Mouse (Mus musculus): ENCODE data around the gene Antxr2. TPM values are rescaled to one million over a fixed set of nuclear protein-coding genes. Genes with fewer than 3 reads are reported as not detected.

Gene Antxr2
- polyA plus RNA-seq, 1 experiment from 2014 or later = 18.3 TPM

DNA sequence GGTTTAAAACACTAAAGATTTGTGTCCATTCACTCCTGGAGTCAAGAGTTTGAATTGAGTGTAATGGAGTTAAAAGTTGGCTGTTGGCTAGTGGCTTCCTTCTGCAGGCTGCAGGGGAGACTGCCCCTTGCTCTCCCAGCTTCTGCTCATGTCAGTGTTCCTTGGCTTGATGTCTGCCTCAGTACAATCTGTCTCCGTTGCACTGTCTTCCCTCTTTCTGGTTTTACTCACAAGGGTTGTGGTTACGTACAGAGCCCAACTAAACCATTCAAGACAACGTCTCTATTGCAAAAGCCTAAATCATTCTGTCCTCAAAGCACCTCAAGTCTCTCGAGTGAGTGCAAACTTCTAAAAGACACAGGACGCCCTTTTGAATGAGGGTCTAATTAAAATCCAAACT lies 73.3 kb downstream of the Antxr2 start:
- Histone ChIP-seq H3K27ac (no peak overlapping the region), H3K4me3 (no peak overlapping the region), H3K9ac (no peak overlapping the region), H3K4me2 (no peak overlapping the region), H3K27me3 (no peaks in the 10 kb centered on the region), H3K36me3 (0 out of 2 replicates have a peak, but pooled peaks cover 10% of the 10 kb centered on the region), H3K4me1 (0 out of 2 replicates have a peak, but pooled peaks cover 5% of the 10 kb centered on the region), H3K9me3 (no peaks in the 10 kb centered on the region)
- no peak for ATAC-seq (ENCODE audit: insufficient number of reproducible peaks, insufficient read depth, low FRiP score, low TSS enrichment, low read depth)
- WGBS = 79% methylated on average over 5 of the region's 5 CpGs

GRCm38 (mm10) chr5:97954193-97954772 lies 76.6 kb downstream of the Antxr2 start:
- WGBS = 88% methylated on average over 5 of the region's 5 CpGs
- H3K27me3 ChIP-seq = no peaks in the 10 kb centered on the region
- H3K4me1 ChIP-seq = 0 out of 2 replicates have a peak, but pooled peaks cover 5% of the 10 kb centered on the region
- H3K4me3 ChIP-seq = no peak overlapping the region
- no peak overlapping the region for H3K4me2 ChIP-seq
- ATAC-seq (ENCODE audit: insufficient number of reproducible peaks, insufficient read depth, low FRiP score, low TSS enrichment, low read depth) = no peak
- H3K9me3 ChIP-seq = no peaks in the 10 kb centered on the region
- H3K36me3 ChIP-seq = no peaks in the 10 kb centered on the region
- H3K9ac ChIP-seq = no peak overlapping the region
- no peak overlapping the region for H3K27ac ChIP-seq

GRCm38 (mm10) chr5:97953241-97953920 lies 77.5 kb downstream of the Antxr2 start:
- H3K4me1 ChIP-seq = 0 out of 2 replicates have a peak, but pooled peaks cover 5% of the 10 kb centered on the region
- no peak overlapping the region for H3K4me3 ChIP-seq
- WGBS = 52% methylated on average over 11 of the region's 11 CpGs
- H3K9me3 ChIP-seq = no peaks in the 10 kb centered on the region
- no peak overlapping the region for H3K27ac ChIP-seq
- ATAC-seq (ENCODE audit: insufficient number of reproducible peaks, insufficient read depth, low FRiP score, low TSS enrichment, low read depth) = no peak
- H3K9ac ChIP-seq = no peak overlapping the region
- H3K36me3 ChIP-seq = no peaks in the 10 kb centered on the region
- H3K27me3 ChIP-seq = no peaks in the 10 kb centered on the region
- H3K4me2 ChIP-seq = no peak overlapping the region

GRCm38 (mm10) chr5:97947261-97947660 lies 83.6 kb downstream of the Antxr2 start:
- no peak for ATAC-seq (ENCODE audit: insufficient number of reproducible peaks, insufficient read depth, low FRiP score, low TSS enrichment, low read depth)
- H3K27me3 ChIP-seq = no peaks in the 10 kb centered on the region
- 78% methylated on average over 3 of the region's 3 CpGs for WGBS
- H3K4me3 ChIP-seq = no peak overlapping the region
- H3K36me3 ChIP-seq = peaks cover 6% of the 10 kb centered on the region; the same call in 1 of the 2 replicates
- no peak overlapping the region for H3K27ac ChIP-seq
- H3K4me2 ChIP-seq = no peak overlapping the region
- H3K4me1 ChIP-seq = no peaks in the 10 kb centered on the region
- H3K9me3 ChIP-seq = no peaks in the 10 kb centered on the region
- H3K9ac ChIP-seq = no peak overlapping the region

DNA sequence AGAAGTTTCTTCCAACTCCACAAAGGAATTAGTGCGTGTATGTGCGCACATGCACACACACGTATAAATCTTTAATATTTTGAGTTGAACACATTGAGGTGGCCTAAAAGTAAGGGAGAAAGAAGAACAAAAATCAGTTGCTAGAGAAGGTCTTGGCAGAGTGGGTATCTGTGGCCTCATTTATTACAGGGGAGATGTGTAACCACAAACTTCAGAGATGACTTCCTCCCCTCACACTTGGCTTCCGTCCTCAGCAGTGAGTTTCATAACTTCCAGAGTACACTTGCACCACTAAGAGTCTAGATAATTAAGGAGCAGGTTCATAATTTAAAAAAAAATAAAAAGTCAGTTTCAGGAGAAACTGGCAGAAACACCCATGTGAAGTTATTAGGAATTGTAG lies 84.6 kb downstream of the Antxr2 start:
- Histone ChIP-seq H3K36me3 (peaks cover 9% of the 10 kb centered on the region; the same call in 1 of the 2 replicates), H3K4me2 (no peak overlapping the region), H3K27me3 (no peaks in the 10 kb centered on the region), H3K27ac (no peak overlapping the region), H3K4me3 (no peak overlapping the region), H3K4me1 (no peaks in the 10 kb centered on the region), H3K9me3 (no peaks in the 10 kb centered on the region), H3K9ac (no peak overlapping the region)
- WGBS = 92% methylated on average over 4 of the region's 4 CpGs
- no peak for ATAC-seq (ENCODE audit: insufficient number of reproducible peaks, insufficient read depth, low FRiP score, low TSS enrichment, low read depth)

GRCm38 (mm10) chr5:97935140-97936129 lies 95.4 kb downstream of the Antxr2 start:
- H3K27me3 ChIP-seq = peaks cover 7% of the 10 kb centered on the region

GRCm38 (mm10) chr5:97917654-97918053 lies 113.2 kb downstream of the Antxr2 start:
- no peaks in the 10 kb centered on the region for H3K27me3 ChIP-seq
- H3K9ac ChIP-seq = no peak overlapping the region
- H3K4me1 ChIP-seq = no peaks in the 10 kb centered on the region
- ATAC-seq (ENCODE audit: insufficient number of reproducible peaks, insufficient read depth, low FRiP score, low TSS enrichment, low read depth) = no peak
- H3K36me3 ChIP-seq = peaks cover 10% of the 10 kb centered on the region
- H3K4me3 ChIP-seq = no peak overlapping the region
- H3K4me2 ChIP-seq = no peak overlapping the region
- 66% methylated on average over 11 of the region's 11 CpGs for WGBS
- no peaks in the 10 kb centered on the region for H3K9me3 ChIP-seq
- H3K27ac ChIP-seq = no peak overlapping the region

More at GRCm38 (mm10) chr5:97935140-97936129, 95.4 kb downstream of the Antxr2 start:
- H3K4me1 ChIP-seq = peaks cover 13% of the 10 kb centered on the region
- H3K4me2 ChIP-seq = peak overlapping the region; percentile 93
- ATAC-seq (ENCODE audit: insufficient number of reproducible peaks, insufficient read depth, low FRiP score, low TSS enrichment, low read depth) = no peak
- H3K4me3 ChIP-seq = peak overlapping the region; percentile 56
- H3K9ac ChIP-seq = peak overlapping the region; percentile 68
- H3K36me3 ChIP-seq = no peaks in the 10 kb centered on the region
- 4% methylated on average over 55 of the region's 56 CpGs for WGBS
- H3K9me3 ChIP-seq = no peaks in the 10 kb centered on the region
- H3K27ac ChIP-seq = no peak overlapping the region

GRCm38 (mm10) chr5:97914890-97915289 lies 116.0 kb downstream of the Antxr2 start:
- H3K9me3 ChIP-seq = no peaks in the 10 kb centered on the region
- H3K4me1 ChIP-seq = no peaks in the 10 kb centered on the region
- peaks cover under 1% of the 10 kb centered on the region; the same call in 1 of the 2 replicates for H3K36me3 ChIP-seq
- no peak for ATAC-seq (ENCODE audit: insufficient number of reproducible peaks, insufficient read depth, low FRiP score, low TSS enrichment, low read depth)
- no peak overlapping the region for H3K9ac ChIP-seq
- WGBS = 66% methylated on average over 2 of the region's 2 CpGs
- no peak overlapping the region for H3K4me2 ChIP-seq
- H3K27me3 ChIP-seq = no peaks in the 10 kb centered on the region
- H3K27ac ChIP-seq = no peak overlapping the region
- no peak overlapping the region for H3K4me3 ChIP-seq

- no peak overlapping the region for H3K9ac ChIP-seq
- H3K4me2 ChIP-seq = no peak overlapping the region
- no peak overlapping the region for H3K4me3 ChIP-seq
- no peak overlapping the region for H3K27ac ChIP-seq
- WGBS = 91% methylated on average over 6 of the region's 6 CpGs
- no peak for ATAC-seq (ENCODE audit: insufficient number of reproducible peaks, insufficient read depth, low FRiP score, low TSS enrichment, low read depth)
- H3K9me3 ChIP-seq = no peaks in the 10 kb centered on the region
- H3K4me1 ChIP-seq = no peaks in the 10 kb centered on the region
- H3K36me3 ChIP-seq = no peaks in the 10 kb centered on the region
- H3K27me3 ChIP-seq = no peaks in the 10 kb centered on the region
Measured at GRCm38 (mm10) chr5:97913901-97914300, 116.9 kb downstream of the Antxr2 start.

DNA sequence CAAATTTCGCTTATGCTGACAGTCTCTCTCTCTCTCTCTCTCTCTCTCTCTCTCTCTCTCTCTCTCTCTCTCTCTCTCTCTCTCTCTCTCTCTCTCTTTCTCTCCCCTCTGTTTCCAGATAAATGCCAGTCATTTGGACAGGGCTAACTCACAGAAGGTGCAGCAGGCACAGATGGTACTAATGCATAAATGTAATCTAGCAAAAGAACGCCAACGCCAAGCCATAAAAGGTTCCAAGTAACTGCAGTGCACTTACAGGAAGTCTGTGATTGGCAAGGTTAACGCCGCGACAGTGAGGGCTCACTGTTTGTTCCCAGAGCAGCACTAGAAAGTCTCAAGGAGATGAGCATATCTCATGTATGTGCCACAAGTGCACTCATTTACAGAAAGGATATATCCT lies 123.4 kb downstream of the Antxr2 start:
- Histone ChIP-seq H3K9me3 (no peaks in the 10 kb centered on the region), H3K36me3 (no peaks in the 10 kb centered on the region), H3K27me3 (no peaks in the 10 kb centered on the region), H3K9ac (no peak overlapping the region), H3K4me2 (no peak overlapping the region), H3K27ac (no peak overlapping the region), H3K4me1 (no peaks in the 10 kb centered on the region), H3K4me3 (no peak overlapping the region)
- WGBS = 30% methylated on average over 6 of the region's 6 CpGs
- ATAC-seq (ENCODE audit: insufficient number of reproducible peaks, insufficient read depth, low FRiP score, low TSS enrichment, low read depth) = no peak

DNA sequence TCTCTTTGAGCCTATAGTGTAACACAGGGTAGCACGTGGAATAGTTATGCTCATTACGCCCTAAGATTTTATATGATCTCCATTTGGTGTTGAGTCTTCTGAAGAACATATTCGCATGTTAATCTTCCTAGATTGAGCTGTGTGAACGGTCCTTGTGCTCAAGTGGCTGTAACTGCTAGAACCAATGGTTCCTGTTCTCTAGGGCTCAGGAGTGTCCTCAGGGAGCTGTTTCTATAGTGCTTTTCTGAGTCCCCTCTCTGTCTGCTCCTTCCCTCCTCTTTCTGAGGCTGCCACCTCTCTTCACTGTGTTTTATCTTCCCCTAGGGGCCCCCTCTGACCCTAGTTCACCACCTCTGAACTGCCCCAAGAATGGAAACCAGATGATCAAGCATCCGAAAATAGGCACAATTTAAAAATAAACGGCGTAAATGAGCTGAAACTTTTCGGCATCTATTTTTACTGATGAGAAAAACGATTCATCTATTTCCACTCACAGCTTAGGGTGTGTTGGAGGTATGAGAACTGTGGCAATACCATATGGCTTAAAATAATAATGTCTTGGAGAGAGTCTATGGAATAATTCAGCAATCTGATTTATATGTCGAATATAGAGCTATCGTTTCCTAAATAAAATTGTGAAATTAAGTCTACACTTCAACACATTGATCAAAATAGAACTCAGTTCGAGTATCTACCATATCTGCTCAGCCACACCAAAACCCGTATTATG lies 124.1 kb downstream of the Antxr2 start:
- H3K4me2 ChIP-seq = no peak overlapping the region
- H3K27ac ChIP-seq = no peak overlapping the region
- ATAC-seq (ENCODE audit: insufficient number of reproducible peaks, insufficient read depth, low FRiP score, low TSS enrichment, low read depth) = no peak
- H3K4me1 ChIP-seq = no peaks in the 10 kb centered on the region
- no peaks in the 10 kb centered on the region for H3K9me3 ChIP-seq
- no peaks in the 10 kb centered on the region for H3K36me3 ChIP-seq
- no peaks in the 10 kb centered on the region for H3K27me3 ChIP-seq
- H3K9ac ChIP-seq = no peak overlapping the region
- 52% methylated on average over 13 of the region's 13 CpGs for WGBS
- no peak overlapping the region for H3K4me3 ChIP-seq

Measured in embryonic facial prominence, embryonic 13.5 days (tissue).